ENCODE assay signal across 15 mouse cellular contexts in genomic region chr17:29494732-29495076, GRCm38 (mm10). TPM values are rescaled to one million over a fixed set of nuclear protein-coding genes. Genes with fewer than 3 reads are reported as not detected.
DNase-seq lines count a peak whose midpoint lies in the region; ATAC-seq and TF ChIP-seq lines count a peak whose summit lies in the region.
"Had no signal": no experiment of that assay in that cellular context is flagged by ENCODE, and none has a peak within 500 bp of the region (broad histone marks: within the 10 kb centered on the region; RNA-seq: fewer than 3 reads in every experiment).

No protein-coding gene starts in this region.

- no peak for DNase-seq in forebrain, embryonic 14.5 days (ENCODE audit: low spot score)
- no peak for DNase-seq in limb, embryonic 10.5 days (ENCODE audit: low spot score)
- DNase-seq in ES-E14 (ENCODE audit: low read depth, low spot score) (no peak), liver (peak; percentile 60)
- DNase-seq in right cerebral cortex, postnatal 36 days (ENCODE audit: low spot score in 2 of 2) = no peak
- no peak for DNase-seq in layer of hippocampus, adult 9-11 months
- DNase-seq: adrenal gland, postnatal 10 days; cerebellum, postnatal 14 days; kidney, adult 8-10 months; lung, postnatal 10 days; right cerebral cortex, adult 18-20 months had no signal

- no peaks in the 10 kb centered on the region for H3K27me3 ChIP-seq in forebrain, embryonic 13.5 days
- H3K27me3 ChIP-seq in forebrain, embryonic 14.5 days (replicated peaks; ENCODE audit: control insufficient read depth, insufficient read depth, low read length) = no peaks in the 10 kb centered on the region
- no peaks in the 10 kb centered on the region for H3K27me3 ChIP-seq in limb, embryonic 12.5 days
- no peaks in the 10 kb centered on the region for H3K27me3 ChIP-seq in limb, embryonic 10.5 days (ENCODE audit: low read depth, poor library complexity, severe bottlenecking)

- H3K4me1 ChIP-seq in forebrain, embryonic 13.5 days = peaks cover 14% of the 10 kb centered on the region
- peaks cover 2% of the 10 kb centered on the region for H3K4me1 ChIP-seq in forebrain, embryonic 14.5 days (ENCODE audit: control insufficient read depth, insufficient read depth, low read length)
- H3K4me1 ChIP-seq in limb, embryonic 12.5 days (replicated peaks) = peaks cover 9% of the 10 kb centered on the region
- peaks cover 15% of the 10 kb centered on the region for H3K4me1 ChIP-seq in limb, embryonic 10.5 days
- peaks cover 0 to 5% of the 10 kb centered on the region in 2 experiments; a peak in 2 of 4 replicates for H3K4me1 ChIP-seq in ES-E14 (ENCODE audit: control insufficient read depth in 2 of 2, insufficient read depth in 2 of 2, low read length in 2 of 2, poor library complexity in 1 of 2)

- no peak overlapping the region for H3K4me3 ChIP-seq in forebrain, embryonic 13.5 days
- H3K4me3 ChIP-seq in forebrain, embryonic 14.5 days (ENCODE audit: low read depth, low read length) = no peak overlapping the region
- H3K4me3 ChIP-seq in limb, embryonic 12.5 days (replicated peaks) = no peak overlapping the region
- no peak overlapping the region for H3K4me3 ChIP-seq in limb, embryonic 10.5 days
- H3K4me3 ChIP-seq in ES-E14 (ENCODE audit: insufficient read depth in 1 of 2, low read depth in 1 of 2, low read length in 2 of 2, poor library complexity in 1 of 2, severe bottlenecking in 1 of 2) = peak overlapping the region; percentile 71 to 99; a peak in 3 of 4 replicates
- H3K4me3 ChIP-seq: myocyte had no signal

- no peak overlapping the region for H3K4me2 ChIP-seq in forebrain, embryonic 13.5 days
- H3K4me2 ChIP-seq in forebrain, embryonic 14.5 days (ENCODE audit: low read length) = no peak overlapping the region
- 0 out of 2 replicates have a peak overlapping the region, but pooled peaks have one; percentile 10 for H3K4me2 ChIP-seq in limb, embryonic 12.5 days

- H3K9me3 ChIP-seq in forebrain, embryonic 13.5 days (replicated peaks) = no peaks in the 10 kb centered on the region
- H3K9me3 ChIP-seq in forebrain, embryonic 14.5 days (replicated peaks; ENCODE audit: control insufficient read depth, low read length) = no peaks in the 10 kb centered on the region
- no peaks in the 10 kb centered on the region for H3K9me3 ChIP-seq in limb, embryonic 12.5 days
- H3K9me3 ChIP-seq in limb, embryonic 10.5 days (replicated peaks) = no peaks in the 10 kb centered on the region
- H3K9me3 ChIP-seq in ES-E14 (ENCODE audit: control insufficient read depth, insufficient read depth, low read depth, low read length) = no peaks in the 10 kb centered on the region

- no peak for ATAC-seq in forebrain, embryonic 13.5 days
- ATAC-seq in forebrain, embryonic 14.5 days = no peak
- no peak for ATAC-seq in limb, embryonic 12.5 days (ENCODE audit: insufficient number of reproducible peaks, insufficient read depth, low FRiP score, low TSS enrichment, low read depth)

- H3K36me3 ChIP-seq in forebrain, embryonic 13.5 days (ENCODE audit: poor library complexity, severe bottlenecking) = peaks cover 17% of the 10 kb centered on the region
- H3K36me3 ChIP-seq in forebrain, embryonic 14.5 days (ENCODE audit: control insufficient read depth, insufficient read depth, low read length) = peaks cover 14% of the 10 kb centered on the region
- peaks cover 23% of the 10 kb centered on the region for H3K36me3 ChIP-seq in limb, embryonic 12.5 days
- peaks cover 33% of the 10 kb centered on the region for H3K36me3 ChIP-seq in limb, embryonic 10.5 days
- H3K36me3 ChIP-seq in ES-E14 (ENCODE audit: control insufficient read depth, insufficient read depth, low read length, poor library complexity, severe bottlenecking) = peaks cover 35% of the 10 kb centered on the region

- H3K9ac ChIP-seq in forebrain, embryonic 13.5 days = peak overlapping the region; percentile 34; the same call in 1 of the 2 replicates
- H3K9ac ChIP-seq in forebrain, embryonic 14.5 days (ENCODE audit: low read length) = no peak overlapping the region
- H3K9ac ChIP-seq in limb, embryonic 12.5 days (replicated peaks) = no peak overlapping the region
- H3K9ac ChIP-seq in ES-E14 (ENCODE audit: insufficient read depth, low read depth, low read length, poor library complexity, severe bottlenecking) = no peak overlapping the region; the same call in 1 of the 2 replicates

- WGBS in forebrain, embryonic 13.5 days = 63% methylated on average over 7 of the region's 8 CpGs
- 70% methylated on average over 7 of the region's 8 CpGs for WGBS in forebrain, embryonic 14.5 days
- 62% methylated on average over 7 of the region's 8 CpGs for WGBS in limb, embryonic 12.5 days
- 64% methylated on average over 7 of the region's 8 CpGs for WGBS in limb, embryonic 10.5 days

- H3K27ac ChIP-seq in forebrain, embryonic 13.5 days = no peak overlapping the region
- no peak overlapping the region for H3K27ac ChIP-seq in forebrain, embryonic 14.5 days (ENCODE audit: low read depth, low read length)
- H3K27ac ChIP-seq in limb, embryonic 12.5 days = no peak overlapping the region
- H3K27ac ChIP-seq in limb, embryonic 10.5 days = no peak overlapping the region
- 0 out of 2 replicates have a peak overlapping the region, but pooled peaks have one; percentile 6 for H3K27ac ChIP-seq in ES-E14 (ENCODE audit: insufficient read depth, low read depth, low read length, poor library complexity, severe bottlenecking)

- in situ Hi-C loops in ES-E14 (cut with MboI; ENCODE audit: low sequenced_read_pairs in 2 of 2, unreplicated experiment in 2 of 2) = no loop called here

TF ChIP-seq in ES-E14, 5 proteins besides CTCF, POLR2A, EP300 and RAD21:
- TF ChIP-seq HCFC1 (IDR thresholded peaks at IDR 0.05; ENCODE audit: borderline replicate concordance, insufficient read depth, low read length) = no peak
- TF ChIP-seq CHD2 (IDR thresholded peaks at IDR 0.05; ENCODE audit: low read depth, low read length) = no peak
- no peak for TF ChIP-seq ZNF384 (IDR thresholded peaks at IDR 0.05; ENCODE audit: low read depth, low read length)
- no peak for TF ChIP-seq MAFK (IDR thresholded peaks at IDR 0.05; ENCODE audit: insufficient read depth, low read depth, low read length)
- no peak for TF ChIP-seq ZC3H11A (IDR thresholded peaks at IDR 0.05; ENCODE audit: borderline replicate concordance, low read depth, low read length)

RNA-seq across cellular contexts. Expression of gene Pim1, which starts 4.2 kb away (rescaled TPM):
- 21.0 and 22.0 TPM in 2 replicates for polyA plus RNA-seq in forebrain, embryonic 13.5 days (2015; fragmentation: Nextera tagmentation; extraction: Ambion mirVana)
- 11.4 and 15.7 TPM in 2 replicates for polyA plus RNA-seq in forebrain, embryonic 14.5 days (2014; fragmentation: Nextera tagmentation; extraction: Ambion mirVana)
- 21.4 and 24.2 TPM in 2 replicates for polyA plus RNA-seq in limb, embryonic 12.5 days (2016; fragmentation: Nextera tagmentation; extraction: Ambion mirVana)
- 27.4 and 31.0 TPM in 2 replicates for polyA plus RNA-seq in limb, embryonic 10.5 days (2016; fragmentation: Nextera tagmentation; extraction: Ambion mirVana)
- total RNA-seq in ES-E14 (2012; rRNA removed) = 75.3 and 82.0 TPM in 2 replicates

RNA-seq across cellular contexts. Expression of gene Gm17657, which starts 54.7 kb away (rescaled TPM):
- not detected in 2 replicates for polyA plus RNA-seq in forebrain, embryonic 13.5 days (2015; fragmentation: Nextera tagmentation; extraction: Ambion mirVana)
- polyA plus RNA-seq in forebrain, embryonic 14.5 days (2014; fragmentation: Nextera tagmentation; extraction: Ambion mirVana) = not detected in 2 replicates
- not detected in 2 replicates for polyA plus RNA-seq in limb, embryonic 12.5 days (2016; fragmentation: Nextera tagmentation; extraction: Ambion mirVana)
- not detected in 2 replicates for polyA plus RNA-seq in limb, embryonic 10.5 days (2016; fragmentation: Nextera tagmentation; extraction: Ambion mirVana)
- total RNA-seq in ES-E14 (2012; rRNA removed) = 18.3 TPM in 2 replicates
- total RNA-seq: adrenal gland, postnatal 10 days; granulocyte monocyte progenitor cell, adult 5-6 weeks had no signal
- polyA plus RNA-seq: myocyte had no signal

RNA-seq across cellular contexts. Expression of gene Tbc1d22b, which starts 54.9 kb away (rescaled TPM):
- polyA plus RNA-seq in forebrain, embryonic 13.5 days (2015; fragmentation: Nextera tagmentation; extraction: Ambion mirVana) = 17.7 and 20.1 TPM in 2 replicates
- 18.4 and 21.3 TPM in 2 replicates for polyA plus RNA-seq in forebrain, embryonic 14.5 days (2014; fragmentation: Nextera tagmentation; extraction: Ambion mirVana)
- 16.3 and 22.5 TPM in 2 replicates for polyA plus RNA-seq in limb, embryonic 12.5 days (2016; fragmentation: Nextera tagmentation; extraction: Ambion mirVana)
- polyA plus RNA-seq in limb, embryonic 10.5 days (2016; fragmentation: Nextera tagmentation; extraction: Ambion mirVana) = 20.9 and 22.4 TPM in 2 replicates
- 8.3 and 8.6 TPM in 2 replicates for total RNA-seq in ES-E14 (2012; rRNA removed)

RNA-seq across cellular contexts. Expression of gene Tmem217, which starts 57.5 kb away (rescaled TPM):
- 1.2 and 1.3 TPM in 2 replicates for polyA plus RNA-seq in forebrain, embryonic 13.5 days (2015; fragmentation: Nextera tagmentation; extraction: Ambion mirVana)
- polyA plus RNA-seq in forebrain, embryonic 14.5 days (2014; fragmentation: Nextera tagmentation; extraction: Ambion mirVana) = 0.25 TPM in 1 of 2 replicates, not detected in the other
- 1.8 and 2.4 TPM in 2 replicates for polyA plus RNA-seq in limb, embryonic 12.5 days (2016; fragmentation: Nextera tagmentation; extraction: Ambion mirVana)
- 0.90 and 0.97 TPM in 2 replicates for polyA plus RNA-seq in limb, embryonic 10.5 days (2016; fragmentation: Nextera tagmentation; extraction: Ambion mirVana)
- 0.31 and 0.53 TPM in 2 replicates for total RNA-seq in ES-E14 (2012; rRNA removed)
- total RNA-seq: adrenal gland, postnatal 10 days; granulocyte monocyte progenitor cell, adult 5-6 weeks had no signal
- polyA plus RNA-seq: myocyte had no signal

Comparison
In these comparisons a context has a peak if more than half of its experiments do, and no peak if none do; other contexts are left out.
1. H3K4me3 ChIP-seq: peak in ES-E14 (2 of 2); none in forebrain, embryonic 13.5 days (single experiment), forebrain, embryonic 14.5 days (single experiment), limb, embryonic 12.5 days (single experiment) and limb, embryonic 10.5 days (single experiment).